Mouse (Mus musculus) retina, adult 2 months (tissue): ENCODE data around the gene Sox5.

Experiments used
- DNase-seq: peaks from one replicate; pipeline ENCODE4 v3.0.0-alpha.2; 2012; ENCODE audit warnings: low read depth, low spot score

Sox5 gene

DNA sequence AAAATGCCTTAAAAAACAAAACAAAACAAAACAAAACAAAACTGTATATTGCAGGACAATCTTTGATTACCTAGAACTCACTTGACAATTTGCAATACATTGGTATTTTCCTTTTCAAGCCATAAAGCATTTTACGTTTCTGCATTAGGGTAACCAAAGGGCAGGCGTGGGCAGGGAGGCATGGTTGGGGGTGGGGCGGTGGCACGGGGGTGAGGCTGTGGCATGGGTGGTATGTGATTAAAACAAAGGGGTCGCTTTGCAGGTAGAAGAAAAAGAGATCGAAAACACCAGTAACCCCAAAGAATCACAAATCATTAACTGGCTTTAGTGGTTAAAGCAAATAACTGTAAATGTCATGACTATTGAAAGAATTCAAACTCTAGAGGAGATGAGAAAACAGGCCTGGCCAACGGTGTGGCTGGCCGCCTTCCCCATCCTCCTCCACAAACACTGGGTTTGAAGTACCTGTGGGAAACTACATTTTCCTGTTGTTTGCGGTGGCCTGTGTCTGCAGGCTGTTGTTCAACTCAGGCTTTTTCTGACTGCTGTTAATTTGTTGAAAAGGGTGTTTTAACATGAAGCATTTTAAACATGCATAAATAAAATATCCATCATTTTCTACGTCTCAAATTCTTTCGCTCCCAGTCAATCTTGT, 289.9 kb downstream of the Sox5 start:
- no peak for DNase-seq

DNA sequence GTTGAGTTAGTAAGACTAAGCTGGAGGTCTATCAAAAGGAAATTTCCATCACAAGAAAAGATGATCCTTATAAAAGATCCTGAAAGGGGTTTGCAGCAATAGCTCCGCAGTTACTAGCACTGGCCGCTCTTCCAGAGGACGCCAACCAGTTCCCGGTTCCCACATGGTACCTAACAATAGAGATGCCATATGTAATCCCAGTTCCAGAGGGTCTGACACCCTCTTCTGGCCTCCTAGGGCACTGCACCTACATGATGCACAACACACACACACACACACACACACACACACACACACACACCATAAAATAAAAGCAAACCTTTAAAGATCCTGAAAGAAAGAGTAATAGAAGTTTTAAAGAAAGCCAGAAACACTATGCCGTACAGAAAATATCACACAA, 290.9 kb downstream of the Sox5 start:
- no peak for DNase-seq

DNA sequence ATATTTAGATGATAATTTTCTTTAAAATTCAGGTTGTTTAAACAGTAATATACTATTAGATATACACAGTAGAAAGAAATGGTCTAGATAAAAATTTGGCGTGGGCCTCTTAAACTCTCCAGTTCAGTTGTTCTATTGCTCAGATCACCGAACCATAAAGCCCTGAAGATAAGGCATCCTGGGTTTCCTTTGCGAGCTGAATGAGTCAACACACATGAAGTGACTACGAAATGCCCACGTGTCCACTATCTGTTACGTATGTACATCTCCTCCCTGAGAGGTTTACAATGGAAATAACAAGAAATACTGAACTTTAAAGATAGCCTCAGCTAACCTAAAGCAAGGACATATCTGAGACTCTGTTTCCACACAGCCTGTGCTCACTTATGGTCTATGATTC, 296.2 kb downstream of the Sox5 start:
- DNase-seq = no peak

DNA sequence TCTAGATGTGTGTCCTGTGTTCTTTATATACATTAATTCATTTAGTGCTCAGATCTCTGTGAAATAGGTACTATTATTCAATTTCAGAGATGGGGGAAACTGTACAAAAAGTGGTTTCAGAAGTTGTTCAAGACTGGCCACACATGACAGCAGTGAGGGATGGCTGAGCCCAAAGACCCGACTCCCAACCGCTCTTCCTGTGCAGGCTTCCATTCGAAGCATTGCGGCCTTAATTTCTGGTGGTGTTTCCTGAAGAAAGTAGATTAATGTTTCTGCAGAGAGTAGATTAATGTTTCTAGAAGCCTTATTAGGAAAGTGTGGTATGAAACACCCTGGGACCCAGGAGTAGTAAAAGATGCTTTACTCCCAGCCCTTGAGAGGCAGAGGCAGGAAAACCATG, 298.6 kb downstream of the Sox5 start:
- no peak for DNase-seq

- no peak for DNase-seq
Observed at GRCm38 (mm10) chr6:144480648-144481528, 300.9 kb downstream of the Sox5 start.

GRCm38 (mm10) chr6:144479861-144480260, 301.9 kb downstream of the Sox5 start:
- DNase-seq = no peak

- DNase-seq = no peak
Observed at GRCm38 (mm10) chr6:144477287-144478064, 304.3 kb downstream of the Sox5 start.

- no peak for DNase-seq
Observed at GRCm38 (mm10) chr6:144473437-144473836, 308.3 kb downstream of the Sox5 start.

- no peak for DNase-seq
Observed at GRCm38 (mm10) chr6:144472089-144472900, 309.5 kb downstream of the Sox5 start.

- DNase-seq = no peak
Observed at GRCm38 (mm10) chr6:144466711-144467110, 315.1 kb downstream of the Sox5 start.

GRCm38 (mm10) chr6:144463691-144464090, 318.1 kb downstream of the Sox5 start:
- DNase-seq = no peak

DNA sequence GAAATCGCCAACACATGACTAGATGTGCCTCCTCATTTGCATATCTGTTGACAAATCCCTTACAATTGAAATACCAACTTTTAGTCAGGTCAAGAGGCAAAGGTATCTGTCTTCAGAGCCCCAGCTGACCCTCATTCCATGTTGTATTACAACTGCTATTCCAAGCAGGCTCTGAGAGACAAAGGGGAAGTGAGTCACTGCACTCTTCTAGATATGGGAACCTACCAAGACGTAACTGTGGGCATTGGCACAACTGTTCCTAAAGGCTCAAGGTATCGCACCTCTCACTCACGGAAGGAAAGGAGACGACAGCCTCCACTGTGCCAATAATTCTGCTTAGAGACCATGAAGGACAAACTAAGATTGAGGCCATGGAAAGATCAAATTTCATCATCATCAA, 318.5 kb downstream of the Sox5 start:
- no peak for DNase-seq

DNA sequence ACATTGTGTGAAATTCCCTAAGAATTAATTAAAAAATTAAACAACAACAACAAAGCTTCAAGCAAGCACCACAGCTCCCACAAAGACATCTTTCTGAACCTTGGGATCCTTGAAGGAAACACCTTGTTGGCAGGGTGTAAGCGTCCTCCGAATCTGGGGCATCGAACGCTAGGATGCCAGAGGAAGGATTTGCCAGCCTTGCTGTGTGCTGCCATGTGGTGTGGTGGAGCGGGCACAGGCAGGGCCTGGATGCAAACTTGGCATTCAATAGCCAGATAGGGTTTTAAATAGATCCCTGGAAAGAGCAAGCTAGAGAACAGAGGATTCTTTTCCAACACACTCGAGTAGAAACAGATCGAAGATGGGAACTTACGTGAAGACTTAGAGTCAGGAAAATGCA, 322.3 kb downstream of the Sox5 start:
- no peak for DNase-seq

GRCm38 (mm10) chr6:144457500-144457899, 324.3 kb downstream of the Sox5 start:
- no peak for DNase-seq

DNA sequence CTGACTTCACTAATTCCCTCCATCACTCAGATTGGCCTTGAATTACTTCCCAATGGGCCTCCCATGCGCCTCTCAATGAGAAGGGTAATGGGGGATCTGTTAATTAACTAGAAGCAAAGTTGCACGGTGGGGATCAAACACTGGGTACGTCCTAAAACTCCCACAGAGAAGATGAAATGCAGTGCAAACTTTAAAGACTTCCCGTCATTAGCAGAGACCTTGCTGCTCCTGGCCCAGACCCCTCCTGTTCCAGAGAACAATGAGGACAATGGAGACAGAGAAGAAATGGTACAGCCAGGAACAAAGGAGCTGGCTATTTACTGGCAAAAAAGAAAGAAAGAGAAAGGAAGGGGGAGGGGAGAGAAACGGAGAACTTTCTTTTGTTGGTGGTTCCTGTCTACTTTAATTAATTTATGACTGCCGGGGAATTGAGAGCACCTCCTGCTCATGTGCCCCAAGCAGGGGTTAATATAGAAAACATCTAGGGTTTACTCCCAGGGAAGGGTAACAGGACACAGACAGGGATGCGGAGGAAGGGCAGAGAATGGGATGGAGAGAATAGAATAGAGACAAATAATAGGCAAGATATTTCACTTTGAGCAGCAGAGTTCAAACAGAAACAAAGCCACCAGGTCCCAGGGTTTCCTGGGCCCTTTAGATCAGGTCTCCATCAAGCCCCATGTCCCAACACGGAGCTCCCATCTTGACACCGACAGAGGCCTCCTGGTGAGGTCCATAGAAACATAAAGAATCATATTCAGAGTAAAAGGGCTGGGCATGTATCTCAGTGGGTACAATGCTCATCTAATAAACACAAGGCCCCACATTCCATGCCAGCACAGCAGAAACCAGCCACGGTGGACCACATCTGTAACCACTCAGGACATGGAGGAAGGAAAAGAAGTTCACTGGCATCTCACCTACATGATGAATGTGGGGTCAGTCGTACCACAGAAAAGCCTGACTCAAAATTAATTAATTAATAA, 327.2 kb downstream of the Sox5 start:
- no peak for DNase-seq

- DNase-seq = no peak
Observed at GRCm38 (mm10) chr6:144453605-144454004, 328.2 kb downstream of the Sox5 start.

DNA sequence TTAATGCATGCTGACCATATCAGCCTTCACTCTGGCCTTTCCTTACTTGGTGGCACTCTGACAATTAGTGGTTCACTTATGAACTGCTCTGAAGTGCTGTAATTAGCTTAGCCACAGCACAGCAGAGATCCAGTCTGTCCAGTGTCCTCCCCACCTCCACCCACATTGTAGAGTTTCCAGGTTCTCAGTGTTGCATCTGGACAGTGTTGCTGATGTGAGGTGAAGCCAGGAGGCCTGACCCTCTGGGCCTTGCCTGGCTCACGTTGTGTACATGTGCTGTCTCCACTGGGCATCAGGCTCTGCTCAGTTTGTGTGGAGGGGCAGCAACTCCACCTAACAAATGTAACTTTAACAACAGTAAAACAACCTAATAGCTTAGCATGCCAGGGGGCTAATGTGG, 328.6 kb downstream of the Sox5 start:
- DNase-seq = no peak

GRCm38 (mm10) chr6:144452200-144452977, 329.4 kb downstream of the Sox5 start:
- no peak for DNase-seq

GRCm38 (mm10) chr6:144451631-144452030, 330.1 kb downstream of the Sox5 start:
- DNase-seq = no peak
